Mouse (Mus musculus): ENCODE data around the gene Faf1. TPM values are rescaled to one million over a fixed set of nuclear protein-coding genes. Genes with fewer than 3 reads are reported as not detected.

Gene Faf1
- total and polyA plus RNA-seq, 3 experiments = 34.9 to 52.8 (median 38.2) TPM

DNA sequence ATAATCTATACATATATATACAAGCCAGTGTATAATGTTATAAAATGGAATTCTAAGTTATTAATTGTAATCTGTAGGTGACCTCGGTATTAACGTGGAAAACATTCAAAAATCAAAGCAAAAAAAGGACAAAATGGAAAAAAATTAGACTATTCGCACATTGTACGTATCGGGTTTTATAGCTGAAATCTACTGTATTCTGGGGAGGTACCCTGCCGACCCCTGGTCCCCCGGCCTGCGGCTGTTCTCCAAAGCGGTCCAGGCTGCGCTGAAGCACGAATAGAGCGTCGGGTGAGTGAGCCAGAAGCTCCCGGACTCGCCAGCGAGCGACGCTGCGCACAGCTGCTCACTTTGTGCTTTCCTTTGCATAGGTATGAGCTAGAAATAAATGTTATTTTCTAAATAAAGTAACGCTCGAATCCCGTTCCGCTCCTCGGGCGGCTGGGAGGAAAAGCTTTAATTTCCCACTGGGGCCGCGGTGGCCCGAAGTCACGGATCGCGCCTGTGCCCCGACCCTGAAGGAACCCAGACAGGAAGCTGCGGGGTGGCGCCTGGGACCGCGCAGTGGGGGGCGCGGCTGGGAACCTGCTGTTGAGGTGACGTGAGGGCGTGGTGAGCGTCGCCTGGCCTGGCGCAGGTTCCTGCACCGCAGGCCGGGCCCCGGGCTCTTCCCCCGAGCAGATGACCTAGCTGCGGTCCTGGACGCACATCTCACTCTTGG is 307.1 kb downstream of the Faf1 start:
- Histone ChIP-seq H3K36me3 (replicated peaks in 1 of 2; ENCODE audit: control insufficient read depth in 1 of 2, insufficient read depth in 1 of 2, low read length in 1 of 2) (peaks cover 0 to 9% of the 10 kb centered on the region in 2 experiments), H3K79me2 (replicated peaks; ENCODE audit: control insufficient read depth, extremely low read depth, insufficient read depth, poor library complexity, severe bottlenecking) (no peaks in the 10 kb centered on the region), H3K9me3 (replicated peaks; ENCODE audit: low read length) (peaks cover 40% of the 10 kb centered on the region), H3K27me3 (replicated peaks) (no peaks in the 10 kb centered on the region), H3K9ac (ENCODE audit: insufficient read depth, low read depth) (no peak overlapping the region), H3K4me3 (replicated peaks in 1 of 3; ENCODE audit: low read depth in 2 of 3, low read length in 2 of 3, poor library complexity in 1 of 3) (no peak overlapping the region), H3K4me2 (ENCODE audit: insufficient read depth, low read depth, poor library complexity, severe bottlenecking) (no peak overlapping the region), H3K27ac (ENCODE audit: insufficient read depth, low read depth) (no peak overlapping the region), H3K4me1 (ENCODE audit: control insufficient read depth in 1 of 2, insufficient read depth in 2 of 2) (no peaks in the 10 kb centered on the region)
- in situ Hi-C loops (cut with MboI; ENCODE audit: low pct_ligation_motif_present, low pct_unique_long_range_greater_than_20kb, low sequenced_read_pairs) (no loop called here), dilution Hi-C loops (cut with MboI; ENCODE audit: extremely low pct_ligation_motif_present, extremely low pct_unique_long_range_greater_than_20kb, low sequenced_read_pairs) (no loop called here)
- DNase-seq (ENCODE audit: extremely low read depth) = no peak
- no peak for TF ChIP-seq E2F4 (IDR thresholded peaks at IDR 0.05; ENCODE audit: insufficient replicate concordance, low read depth, low read length)
- TF ChIP-seq TCF12 (IDR thresholded peaks at IDR 0.05; ENCODE audit: low read depth, low read length) = no peak
- no peak for TF ChIP-seq TBP (conservative IDR thresholded peaks at IDR 0.05; ENCODE audit: low read depth, low read length)
- TF ChIP-seq USF1 (IDR thresholded peaks at IDR 0.05; ENCODE audit: low read depth, low read length) = no peak
- TF ChIP-seq JUN (IDR thresholded peaks at IDR 0.05; ENCODE audit: insufficient read depth, low read depth, low read length) = no peak
- TF ChIP-seq HCFC1 (IDR thresholded peaks at IDR 0.05; ENCODE audit: low read depth, low read length) = no peak
- no peak for TF ChIP-seq ZKSCAN1 (IDR thresholded peaks at IDR 0.05; ENCODE audit: borderline replicate concordance, low read depth, low read length)
- TF ChIP-seq POLR2AphosphoS2 (IDR thresholded peaks at IDR 0.05; ENCODE audit: low read depth, low read length) = no peak
- TF ChIP-seq USF2 (conservative IDR thresholded peaks at IDR 0.05; ENCODE audit: low read depth, low read length) = no peak
- no peak for TF ChIP-seq SIN3A (IDR thresholded peaks at IDR 0.05; ENCODE audit: low read length)
- no peak for TF ChIP-seq NRF1 (IDR thresholded peaks at IDR 0.05; ENCODE audit: low read depth, low read length)
- no peak for TF ChIP-seq MAZ (IDR thresholded peaks at IDR 0.05; ENCODE audit: low read depth, low read length)
- no peak for TF ChIP-seq IRF4 (IDR thresholded peaks at IDR 0.05; ENCODE audit: low read depth, low read length)

DNA sequence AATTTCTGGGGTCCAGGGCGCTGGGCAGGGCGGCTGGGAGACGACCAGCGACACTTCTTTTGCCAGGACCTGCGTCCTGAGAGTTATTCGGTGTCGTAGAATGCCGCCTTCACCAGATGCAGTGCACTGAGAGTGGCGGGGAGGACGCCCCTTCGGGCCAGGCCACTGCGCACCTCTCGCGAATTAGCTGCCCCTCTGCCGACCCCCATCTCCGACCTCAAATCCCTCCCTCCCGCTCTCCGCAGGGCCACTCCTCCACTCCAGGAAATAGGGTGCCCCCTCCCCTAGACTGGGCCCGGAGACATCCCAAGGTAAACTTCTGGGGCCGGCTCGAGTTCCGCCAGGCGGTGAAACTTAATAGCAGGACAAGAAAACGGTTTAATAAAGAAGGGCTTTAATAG is 307.6 kb downstream of the Faf1 start:
- no peak overlapping the region for H3K27ac ChIP-seq (ENCODE audit: insufficient read depth, low read depth)
- H3K4me1 ChIP-seq (ENCODE audit: control insufficient read depth in 1 of 2, insufficient read depth in 2 of 2) = no peaks in the 10 kb centered on the region
- no peak overlapping the region for H3K4me2 ChIP-seq (ENCODE audit: insufficient read depth, low read depth, poor library complexity, severe bottlenecking)
- no peaks in the 10 kb centered on the region for H3K27me3 ChIP-seq (replicated peaks)
- H3K36me3 ChIP-seq (replicated peaks in 1 of 2; ENCODE audit: control insufficient read depth in 1 of 2, insufficient read depth in 1 of 2, low read length in 1 of 2) = peaks cover 0 to 9% of the 10 kb centered on the region in 2 experiments
- peaks cover 39% of the 10 kb centered on the region for H3K9me3 ChIP-seq (replicated peaks; ENCODE audit: low read length)
- H3K9ac ChIP-seq (ENCODE audit: insufficient read depth, low read depth) = no peak overlapping the region
- no peaks in the 10 kb centered on the region for H3K79me2 ChIP-seq (replicated peaks; ENCODE audit: control insufficient read depth, extremely low read depth, insufficient read depth, poor library complexity, severe bottlenecking)
- TF ChIP-seq MEF2A (IDR thresholded peaks at IDR 0.05; ENCODE audit: borderline replicate concordance, low read depth, low read length) (no peak), BHLHE40 (IDR thresholded peaks at IDR 0.05; ENCODE audit: low read depth, low read length) (no peak), GABPA (IDR thresholded peaks at IDR 0.05; ENCODE audit: insufficient replicate concordance, low read depth, low read length) (no peak), MYC (IDR thresholded peaks at IDR 0.05; ENCODE audit: low read depth, low read length) (no peak), HCFC1 (IDR thresholded peaks at IDR 0.05; ENCODE audit: low read depth, low read length) (no peak), ZC3H11A (IDR thresholded peaks at IDR 0.05; ENCODE audit: low read depth, low read length) (no peak), ELF1 (IDR thresholded peaks at IDR 0.05; ENCODE audit: low read depth, low read length) (no peak), TCF12 (IDR thresholded peaks at IDR 0.05; ENCODE audit: low read depth, low read length) (no peak)
- no peak overlapping the region for H3K4me3 ChIP-seq (replicated peaks in 1 of 3; ENCODE audit: low read depth in 2 of 3, low read length in 2 of 3, poor library complexity in 1 of 3)
- dilution Hi-C loops (cut with MboI; ENCODE audit: extremely low pct_ligation_motif_present, extremely low pct_unique_long_range_greater_than_20kb, low sequenced_read_pairs) = no loop called here
- no peak for DNase-seq (ENCODE audit: extremely low read depth)
- in situ Hi-C loops (cut with MboI; ENCODE audit: low pct_ligation_motif_present, low pct_unique_long_range_greater_than_20kb, low sequenced_read_pairs) = no loop called here
